Mouse (Mus musculus) layer of hippocampus, adult 9-11 months (tissue): ENCODE data around the gene Abhd17b.
"Not testable (repeated sequence)": the region's sequence is repeated elsewhere in the genome, so short reads cannot be mapped to it uniquely, and the experiment has no call there.

Experiments used
- DNase-seq: peaks from one replicate; pipeline ENCODE4 v3.0.0; 2022

Abhd17b gene

DNA sequence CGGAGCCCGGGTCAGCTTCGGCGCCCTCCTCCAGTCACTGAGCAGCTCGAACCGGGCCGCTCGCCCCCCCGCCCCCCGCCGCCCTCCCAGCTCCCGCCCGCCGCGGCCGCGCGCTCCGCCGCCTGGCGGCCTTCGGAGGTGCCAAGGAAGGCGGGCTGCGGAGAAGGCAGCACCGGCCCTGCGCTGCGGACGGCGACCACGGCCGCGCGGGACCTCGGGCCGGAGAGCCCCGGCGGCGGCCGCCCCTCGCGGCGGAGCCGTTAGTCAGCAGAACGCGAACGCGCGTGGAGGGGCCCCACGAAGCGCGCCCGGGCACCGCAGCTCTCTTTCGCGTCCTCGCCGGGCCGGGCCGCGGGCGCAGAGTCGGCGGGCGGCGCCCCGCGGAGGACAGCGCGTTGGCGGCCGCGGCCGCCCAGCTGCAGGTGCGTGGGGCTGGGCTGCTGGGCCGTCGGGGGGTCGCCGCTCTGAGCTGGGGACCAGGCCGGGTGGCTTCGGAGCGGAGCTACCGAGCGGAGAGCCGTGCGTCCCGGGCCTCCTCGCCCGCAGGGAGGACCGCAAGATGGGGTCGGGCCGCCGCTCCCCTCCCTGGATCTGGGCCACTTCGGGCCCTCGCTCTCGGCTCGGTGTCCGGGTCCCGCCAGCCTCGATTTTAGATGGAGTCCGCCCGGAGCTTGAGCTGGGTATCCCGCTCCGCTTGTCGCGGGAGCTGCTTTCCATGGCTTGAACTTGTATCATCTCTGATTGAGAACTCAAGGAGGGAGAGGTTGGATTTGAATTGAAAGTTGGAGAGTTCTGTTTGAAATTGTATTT is at the start of gene Abhd17b:
Gene Abhd17b, plus strand, starts transcription at position 14 of the 810 bp plus-strand sequence.
- DNase-seq: peak; percentile 18

DNA sequence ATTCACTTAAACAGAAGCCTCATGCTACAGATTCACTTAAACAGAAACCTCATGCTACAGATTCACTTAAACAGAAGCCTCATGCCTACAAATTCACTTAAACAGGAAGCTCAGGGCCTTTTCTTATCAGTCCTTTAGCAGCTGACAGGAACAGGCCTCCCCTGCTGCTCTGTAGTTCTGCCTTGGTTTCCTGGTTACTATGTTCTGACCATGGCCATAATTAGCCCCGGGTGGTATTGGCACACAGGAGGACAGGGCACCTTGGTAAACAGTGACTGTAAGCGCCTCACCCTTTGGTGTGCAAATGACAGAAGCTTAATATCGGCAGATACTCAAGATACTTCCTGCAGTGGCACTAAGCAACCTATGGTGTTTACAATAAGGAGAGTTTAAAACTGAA is 49.1 kb upstream of the Abhd17b start:
- DNase-seq: no peak

DNA sequence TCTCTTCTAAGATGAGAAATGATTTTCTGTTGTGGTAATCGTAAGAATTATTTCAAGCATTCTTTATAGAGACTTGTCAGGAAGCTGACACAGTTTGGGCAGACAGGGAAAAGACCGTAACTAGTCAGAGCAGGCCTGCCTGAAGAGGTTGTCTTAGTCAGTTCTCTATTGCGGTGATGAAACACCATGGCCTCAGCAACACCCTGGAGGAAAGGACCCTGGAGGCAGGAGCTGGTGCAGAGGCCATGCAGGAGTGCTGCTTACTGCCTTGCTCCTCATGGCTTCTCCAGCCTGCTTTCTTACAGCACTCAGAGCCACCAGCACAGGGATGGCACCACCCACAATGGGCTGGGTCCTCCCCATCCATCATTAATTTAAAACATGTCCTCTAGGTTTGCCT is 47.7 kb upstream of the Abhd17b start:
- no peak for DNase-seq

DNA sequence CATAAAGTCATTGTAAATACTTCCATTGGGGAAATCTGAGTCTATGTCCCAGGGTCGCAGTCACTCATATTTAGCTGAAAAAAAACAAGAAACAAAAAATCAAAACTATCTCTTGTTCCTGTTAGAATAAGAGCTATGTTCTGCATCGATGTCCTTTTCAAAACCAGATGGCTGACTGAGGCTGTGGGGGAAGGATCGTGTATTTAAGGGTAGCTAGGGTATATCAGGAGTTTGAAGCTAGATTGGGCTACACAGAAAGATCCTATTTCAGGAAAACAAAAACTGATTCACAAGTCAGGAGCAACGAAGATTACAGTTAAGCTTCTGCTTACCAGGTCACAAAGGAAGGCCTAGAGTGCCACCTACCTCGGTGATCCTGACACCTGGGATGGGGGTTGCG is 42.7 kb upstream of the Abhd17b start:
- DNase-seq: no peak

DNA sequence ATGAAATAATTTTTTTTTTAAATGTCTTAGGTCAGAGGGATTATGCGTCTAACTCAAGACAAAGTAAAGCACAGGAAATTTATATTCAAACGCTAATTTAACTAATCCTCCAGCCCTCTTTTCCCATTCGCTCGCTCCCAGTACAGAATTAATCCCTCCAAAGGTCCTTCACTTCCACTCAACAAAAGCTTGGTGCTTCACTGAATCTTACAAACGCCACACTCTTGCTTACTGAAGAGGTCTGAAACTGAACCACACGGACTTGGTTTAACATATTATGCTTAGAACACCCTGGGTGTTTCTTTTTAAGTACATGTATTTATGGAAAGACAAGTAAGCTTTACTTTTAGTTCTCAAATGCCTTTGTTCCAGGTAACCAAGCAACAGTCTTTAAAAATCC is 41.7 kb upstream of the Abhd17b start:
- DNase-seq: no peak

DNA sequence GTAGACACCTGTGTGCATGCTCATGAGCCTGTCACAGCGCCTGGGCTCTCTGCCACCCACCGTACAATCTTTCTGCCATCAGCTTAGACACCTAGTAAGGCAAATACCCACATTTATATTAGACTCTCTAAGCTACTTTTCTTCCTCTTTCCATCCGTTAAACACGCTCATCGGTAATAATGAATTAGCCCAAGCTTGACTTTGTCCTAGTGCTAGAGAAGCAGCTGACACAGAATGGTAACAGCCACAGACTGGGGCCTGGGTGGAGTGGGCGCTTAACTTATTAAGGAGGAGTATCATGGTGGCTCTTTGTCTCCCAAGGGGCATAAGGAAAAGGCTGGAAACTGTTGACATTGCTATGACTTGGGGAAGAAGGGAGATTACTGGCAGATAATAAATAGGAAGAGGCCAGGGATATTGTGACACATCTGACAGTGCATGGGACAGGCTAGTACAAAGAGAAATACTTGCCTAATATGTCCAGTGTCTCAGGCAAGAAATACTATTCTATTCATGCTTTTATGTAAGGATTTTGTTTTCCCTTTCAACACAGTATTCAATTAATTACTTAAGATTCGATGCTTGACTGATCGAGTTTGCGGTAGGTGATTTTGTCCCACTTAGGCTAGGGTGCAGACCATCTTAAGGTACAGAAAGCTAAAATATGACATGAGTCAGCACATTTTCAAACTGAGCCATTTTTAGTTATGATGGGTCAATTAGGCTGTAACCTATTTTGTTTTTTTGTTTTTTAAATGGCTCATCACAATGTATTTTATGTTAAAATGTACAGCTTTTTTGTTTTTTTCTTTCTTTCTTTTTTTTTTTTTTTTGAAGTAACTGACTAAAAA is 41.0 kb upstream of the Abhd17b start:
- no peak for DNase-seq

DNA sequence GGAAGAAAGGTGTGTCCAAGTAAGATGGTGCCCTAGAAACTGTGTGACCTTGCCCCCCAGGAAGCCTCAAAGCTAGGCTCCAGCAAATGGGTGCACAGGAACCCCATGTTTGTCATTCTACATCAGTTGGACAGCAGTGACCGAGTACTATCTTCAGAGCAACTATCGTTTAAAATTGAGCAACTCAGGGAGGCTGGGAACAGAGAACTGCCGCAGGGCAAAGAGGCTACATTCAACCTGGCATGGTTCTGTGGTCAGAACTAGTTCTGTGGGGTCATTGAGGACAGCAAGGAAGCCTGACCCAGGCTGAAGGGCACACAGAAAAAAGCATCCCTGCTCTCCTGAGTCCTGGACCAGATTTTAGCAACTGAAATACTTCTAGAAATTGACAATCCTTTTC is 37.2 kb upstream of the Abhd17b start:
- DNase-seq: no peak

DNA sequence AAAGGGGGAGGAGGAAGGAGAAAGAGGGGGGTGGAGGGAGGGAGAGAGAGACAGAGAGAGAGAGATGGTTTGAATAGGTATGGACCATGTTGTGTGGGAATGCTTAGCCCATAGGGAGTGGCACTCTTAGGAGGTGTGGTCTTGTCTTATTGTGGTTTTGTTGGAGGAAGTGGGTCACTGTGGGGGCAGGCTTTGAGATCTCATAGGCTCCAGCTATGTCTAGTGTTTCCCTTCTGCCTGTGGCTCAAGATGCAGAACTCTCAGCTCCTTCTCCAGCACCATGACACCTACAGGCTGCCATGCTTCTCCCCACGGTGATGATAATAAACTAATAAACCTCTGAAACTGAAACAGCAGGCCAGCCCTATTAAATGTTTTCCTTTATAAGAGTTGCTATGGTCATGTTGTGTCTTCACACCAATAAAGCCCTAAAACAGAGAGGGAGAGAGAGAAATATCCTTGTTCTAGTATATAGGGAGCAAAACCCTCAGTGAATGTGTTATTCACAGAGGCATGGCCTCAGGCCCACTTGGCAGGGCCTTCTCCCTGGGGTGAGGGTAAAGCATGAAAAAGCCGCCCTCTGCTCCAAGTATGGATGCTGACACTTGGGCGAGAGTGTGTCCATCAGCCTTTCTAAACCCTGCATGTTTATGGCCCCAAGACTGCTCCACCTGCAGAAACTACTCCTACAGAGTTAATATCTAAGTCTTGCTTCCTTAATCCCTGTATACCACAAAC is 29.4 kb upstream of the Abhd17b start:
- peak; percentile 25 for DNase-seq

DNA sequence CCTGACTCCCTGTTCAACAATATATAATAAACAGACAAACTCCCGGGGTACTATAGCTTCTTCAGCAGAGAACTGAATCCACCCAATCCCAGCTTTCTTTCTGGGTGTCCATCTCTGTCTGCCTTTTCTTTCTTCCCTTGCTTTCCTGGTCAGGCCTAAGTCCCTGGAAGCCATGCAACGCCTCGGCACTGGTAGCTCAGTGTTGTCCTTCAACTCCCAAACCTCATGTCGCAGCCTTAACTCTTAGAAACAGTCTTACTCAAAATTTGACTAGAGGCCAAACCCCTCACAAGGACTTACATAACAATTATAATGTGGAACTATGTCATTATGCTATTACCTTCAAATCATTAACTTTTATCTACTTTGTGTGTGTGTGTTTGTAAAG is 28.8 kb upstream of the Abhd17b start:
- DNase-seq: no peak

DNA sequence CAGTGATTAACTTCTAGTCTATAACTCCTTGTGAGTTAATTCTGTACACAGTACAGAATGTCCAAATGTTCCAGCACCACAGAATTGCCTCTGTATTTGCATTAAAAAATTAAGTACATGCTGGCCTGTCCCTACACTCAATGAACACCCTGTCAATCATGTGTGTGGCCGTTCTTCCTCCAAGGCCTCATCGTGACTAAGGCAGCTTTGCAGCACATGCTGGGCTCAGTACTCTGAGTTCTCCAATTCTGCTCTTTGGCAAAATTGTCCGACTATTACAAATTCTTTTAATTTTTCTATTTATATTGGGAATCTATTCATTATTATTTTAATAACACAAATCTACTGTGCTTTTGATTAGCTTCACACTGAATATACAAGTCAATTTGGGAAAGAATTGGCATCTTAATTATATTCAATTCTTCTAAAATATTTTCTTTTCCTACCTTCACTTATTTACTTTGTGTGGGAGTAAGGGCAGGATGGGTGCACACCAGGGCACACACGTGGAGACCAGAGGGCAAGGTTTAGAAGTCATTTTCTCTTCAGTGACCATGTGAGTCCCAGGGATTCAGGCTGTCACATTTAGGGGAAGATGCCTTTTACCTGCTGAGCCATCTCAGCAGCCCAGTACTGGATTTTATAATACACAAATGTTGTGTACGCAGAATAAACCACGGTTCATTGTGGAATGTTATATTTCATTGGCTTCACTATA is 26.6 kb upstream of the Abhd17b start:
- no peak for DNase-seq

DNA sequence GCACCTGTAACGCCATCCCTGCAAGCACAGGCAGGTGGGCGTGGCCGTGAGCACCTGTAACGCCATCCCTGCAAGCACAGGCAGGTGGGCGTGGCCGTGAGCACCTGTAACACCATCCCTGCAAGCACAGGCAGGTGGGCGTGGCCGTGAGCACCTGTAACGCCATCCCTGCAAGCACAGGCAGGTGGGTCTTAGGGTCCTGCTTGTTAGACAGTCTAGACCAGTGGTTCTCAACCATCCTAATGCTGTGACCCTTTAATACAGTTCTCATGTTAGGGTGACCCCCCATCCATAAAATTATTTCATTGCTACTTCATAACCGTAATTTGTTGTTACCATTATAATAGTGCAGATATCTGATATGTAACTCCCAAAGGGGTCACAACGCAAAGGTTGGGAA is 24.5 kb upstream of the Abhd17b start:
- DNase-seq: not testable (repeated sequence)

DNA sequence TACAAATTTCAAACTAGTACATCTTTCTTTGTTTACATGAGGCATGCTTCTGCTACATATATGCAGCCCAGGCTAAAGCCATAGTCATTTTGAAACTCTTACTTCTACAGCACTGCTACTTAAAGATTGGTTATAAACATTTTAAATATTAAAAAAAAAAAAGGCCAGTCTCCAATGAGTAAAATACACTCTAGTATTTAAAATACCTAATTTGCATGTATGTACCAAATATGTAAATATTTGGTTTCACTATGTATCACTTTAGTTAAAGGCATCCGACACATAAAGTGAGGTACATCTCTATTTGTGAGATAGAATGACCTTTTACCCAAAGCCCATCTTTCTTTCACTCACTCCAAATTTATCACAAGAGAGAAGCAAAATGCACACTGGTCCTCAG is 24.0 kb upstream of the Abhd17b start:
- DNase-seq: no peak

DNA sequence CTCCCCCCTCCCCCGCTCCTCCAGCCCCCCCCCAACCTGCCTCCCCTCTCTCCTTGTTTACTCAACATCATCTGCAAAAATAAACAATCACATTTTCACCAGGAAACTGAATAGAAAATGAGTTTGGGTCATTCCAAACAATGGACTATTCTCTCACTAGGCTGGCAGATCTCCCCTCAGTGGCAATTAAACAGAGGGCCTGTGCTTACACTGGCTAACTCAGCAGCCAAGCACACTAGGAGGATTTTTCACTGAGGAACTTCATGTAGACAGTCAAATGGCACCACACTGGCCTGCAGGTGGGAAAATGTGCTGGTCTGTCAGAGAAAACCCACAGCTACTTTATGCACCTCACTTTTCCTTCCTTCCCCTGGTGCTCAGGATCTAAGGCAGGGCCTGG is 23.5 kb upstream of the Abhd17b start:
- DNase-seq: peak; percentile 48

DNA sequence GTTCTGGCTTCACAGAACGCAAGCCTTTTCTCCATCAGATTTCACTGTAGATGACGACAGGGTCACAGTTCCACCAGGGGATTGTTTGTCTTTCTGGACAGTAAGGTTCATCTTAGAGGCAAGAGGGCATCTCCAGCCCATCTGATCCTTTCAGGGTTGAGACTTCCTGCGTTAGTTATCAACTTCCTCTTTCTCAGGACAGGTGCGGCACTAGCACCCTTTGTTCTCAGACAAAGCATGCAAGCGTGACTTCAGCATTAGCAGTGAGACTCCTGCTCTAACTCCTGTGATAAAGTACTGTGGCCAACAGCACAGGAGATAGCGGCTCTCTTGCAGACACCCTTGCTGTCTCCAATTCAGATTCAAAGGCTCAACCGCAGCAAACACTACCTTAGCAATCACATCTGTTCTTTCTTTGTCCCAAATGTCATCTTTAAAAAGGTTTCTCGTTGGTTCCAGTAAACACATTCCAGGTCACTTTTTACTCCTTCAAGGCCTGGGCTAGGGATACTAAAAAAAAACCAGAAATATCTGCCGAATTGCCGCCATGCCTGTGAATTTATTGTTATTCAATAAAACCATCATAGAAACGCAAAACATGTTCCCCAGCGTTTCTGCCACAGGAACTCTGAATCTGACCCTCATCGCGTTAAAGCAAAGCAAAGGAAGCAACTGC is 22.2 kb upstream of the Abhd17b start:
- no peak for DNase-seq

DNA sequence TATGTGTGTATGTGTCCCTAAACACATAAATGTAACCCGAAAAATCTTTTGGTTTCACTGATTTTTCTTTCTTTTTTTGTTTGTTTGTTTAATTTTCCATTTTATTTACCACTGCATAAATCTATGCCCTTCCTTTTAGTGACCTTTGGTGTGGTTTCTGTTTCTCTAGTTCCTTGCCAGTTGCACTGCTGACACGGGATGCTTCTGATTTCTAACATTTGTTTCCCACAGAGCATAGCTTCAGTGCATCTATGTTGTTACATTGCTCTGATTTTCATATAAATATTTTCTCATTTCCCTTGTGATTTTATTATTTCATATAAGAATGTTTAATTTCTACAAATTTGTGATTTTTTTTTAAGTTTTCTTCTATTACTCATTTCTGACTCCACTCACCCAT is 17.6 kb upstream of the Abhd17b start:
- no peak for DNase-seq

DNA sequence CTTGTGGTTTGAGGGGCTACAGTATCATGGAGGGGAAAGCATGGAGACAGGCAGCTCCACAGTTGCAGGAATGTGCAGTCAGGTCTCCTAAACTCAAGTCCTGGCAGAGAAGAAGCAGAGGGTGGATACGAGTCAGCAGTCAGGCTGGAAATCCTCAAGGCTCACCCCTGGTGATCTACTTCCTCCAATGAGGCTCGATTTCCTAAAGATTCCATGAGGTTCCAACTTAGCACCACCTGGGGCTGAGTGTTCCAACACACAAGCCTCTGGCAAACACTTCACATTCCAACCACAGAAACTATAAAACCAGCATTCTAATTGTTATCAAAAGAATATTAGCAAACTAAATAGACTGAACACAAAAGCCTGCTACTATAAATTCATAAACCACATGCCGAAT is 16.1 kb upstream of the Abhd17b start:
- DNase-seq: no peak

DNA sequence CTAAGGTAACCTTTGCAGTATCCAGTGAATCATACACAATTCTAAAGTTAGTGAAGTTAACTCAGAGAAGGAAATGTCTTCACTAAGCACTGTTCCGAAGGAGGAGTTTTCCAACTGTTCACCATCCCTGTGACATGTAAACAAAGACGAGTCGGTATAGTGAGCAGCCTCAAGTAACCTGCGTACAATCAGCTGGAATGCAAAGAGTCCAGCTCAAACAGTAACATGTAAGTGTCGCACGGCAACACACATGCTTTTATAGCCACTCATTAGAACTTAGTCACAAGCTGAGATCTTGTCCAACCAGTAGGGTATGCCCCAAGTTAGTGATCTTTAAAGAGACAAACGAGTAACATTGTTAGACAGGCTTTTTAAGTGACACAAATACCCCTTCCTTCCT is 15.3 kb upstream of the Abhd17b start:
- no peak for DNase-seq

DNA sequence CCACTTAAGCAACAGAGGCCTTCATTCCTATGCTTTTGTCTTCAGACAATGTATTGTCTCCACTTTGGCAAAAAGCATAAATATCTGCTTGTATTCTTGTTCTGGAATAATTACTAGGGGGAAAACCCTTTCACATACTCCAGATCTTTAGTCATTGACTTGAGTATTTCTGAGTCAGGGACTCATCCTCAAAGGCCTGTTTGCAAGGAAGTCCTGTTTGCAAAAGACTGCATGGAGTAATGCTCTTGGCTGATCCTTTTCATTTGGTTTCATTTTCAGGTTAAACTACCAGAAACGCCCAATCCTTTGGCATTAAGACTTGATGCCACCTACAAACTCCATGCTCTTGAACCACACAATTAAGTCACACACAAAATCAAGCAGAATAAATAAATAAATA is 9.1 kb upstream of the Abhd17b start:
- DNase-seq: no peak

DNA sequence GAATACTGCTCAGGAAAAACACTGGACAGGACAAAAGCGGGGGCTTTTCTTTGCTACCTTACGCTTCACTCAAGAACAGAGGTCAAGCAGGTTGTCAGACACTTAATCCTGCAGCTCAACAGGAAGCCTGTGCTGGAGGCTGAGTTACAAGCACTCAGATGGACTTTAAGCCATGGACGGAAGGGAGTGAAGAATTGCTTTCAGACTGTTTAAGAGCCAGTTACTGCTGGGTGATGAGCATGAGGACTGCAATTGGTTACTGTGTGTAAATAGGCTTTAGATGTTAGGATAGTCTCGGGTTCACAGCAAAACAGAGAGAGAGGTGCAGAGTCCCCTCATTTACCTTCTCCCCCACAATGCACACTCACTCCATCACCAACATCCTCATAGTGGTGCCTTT is 7.7 kb upstream of the Abhd17b start:
- no peak for DNase-seq

DNA sequence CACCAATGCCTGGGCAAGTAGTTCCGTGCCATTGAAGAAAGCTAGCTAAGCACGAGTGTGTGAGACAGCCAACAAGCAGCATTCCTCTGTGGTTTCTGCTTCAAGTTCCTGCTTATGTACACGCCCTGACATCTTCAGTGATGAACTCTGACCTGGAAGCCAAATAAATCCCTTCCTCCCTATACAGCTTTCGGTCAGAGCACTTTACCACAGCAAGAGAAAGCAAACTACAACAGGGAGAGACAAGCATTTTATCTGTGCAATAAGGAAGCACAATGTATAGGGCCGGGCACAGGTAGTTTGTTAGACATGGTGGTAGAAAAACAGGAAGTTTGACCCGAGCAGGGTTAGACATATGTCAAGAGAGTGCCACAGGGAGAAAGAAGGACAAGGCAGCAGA is 6.8 kb upstream of the Abhd17b start:
- no peak for DNase-seq

DNA sequence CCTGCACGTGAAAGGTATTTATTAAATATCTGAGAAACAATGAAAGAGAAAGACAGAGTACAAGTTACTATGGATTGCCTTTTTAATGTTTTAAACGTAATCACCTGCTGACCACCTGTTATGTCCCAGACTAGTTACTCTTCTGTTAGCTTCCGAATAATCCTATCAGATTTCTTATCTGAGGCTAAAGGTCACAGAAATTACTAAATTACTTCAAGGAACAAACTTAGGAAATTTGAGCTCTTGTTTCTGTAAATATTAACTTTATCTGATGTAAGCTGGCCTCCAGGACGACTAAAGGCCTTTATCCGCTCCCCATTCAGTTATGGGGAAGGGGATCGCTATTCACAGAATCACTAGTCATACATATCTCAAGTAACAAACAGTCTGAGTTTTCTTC is 1.3 kb upstream of the Abhd17b start:
- no peak for DNase-seq
